Mouse (Mus musculus): Measurements from ENCODE around the gene Prpf40b.

The Prpf40b gene

GRCm38 (mm10) chr15:99333676-99334065, 38.8 kb downstream of the Prpf40b start:
- DNase-seq: no peak

- no peak for DNase-seq
Measured at GRCm38 (mm10) chr15:99334500-99334899, 39.6 kb downstream of the Prpf40b start.

GRCm38 (mm10) chr15:99335801-99336320, 41.0 kb downstream of the Prpf40b start:
- DNase-seq: no peak

GRCm38 (mm10) chr15:99338916-99339315, 44.0 kb downstream of the Prpf40b start:
- no peak for DNase-seq

- no peak for DNase-seq
Measured at GRCm38 (mm10) chr15:99339669-99340068, 44.8 kb downstream of the Prpf40b start.

GRCm38 (mm10) chr15:99341102-99341501, 46.2 kb downstream of the Prpf40b start:
- no peak for DNase-seq

GRCm38 (mm10) chr15:99342194-99342981, 47.5 kb downstream of the Prpf40b start:
- DNase-seq: no peak

- DNase-seq: peak; percentile 62
Measured at GRCm38 (mm10) chr15:99343414-99344147, 48.7 kb downstream of the Prpf40b start.

GRCm38 (mm10) chr15:99344148-99344870, 49.4 kb downstream of the Prpf40b start:
- DNase-seq: no peak

GRCm38 (mm10) chr15:99344961-99345360, 50.1 kb downstream of the Prpf40b start:
- no peak for DNase-seq

GRCm38 (mm10) chr15:99351610-99352009, 56.7 kb downstream of the Prpf40b start:
- DNase-seq: no peak

- DNase-seq: no peak
Measured at GRCm38 (mm10) chr15:99352306-99352705, 57.4 kb downstream of the Prpf40b start.

GRCm38 (mm10) chr15:99355660-99356059, 60.8 kb downstream of the Prpf40b start:
- no peak for DNase-seq

- DNase-seq: no peak
Measured at GRCm38 (mm10) chr15:99356462-99356861, 61.6 kb downstream of the Prpf40b start.

GRCm38 (mm10) chr15:99358952-99359351, 64.1 kb downstream of the Prpf40b start:
- no peak for DNase-seq

GRCm38 (mm10) chr15:99364022-99364530, 69.2 kb downstream of the Prpf40b start:
- no peak for DNase-seq

- DNase-seq: no peak
Measured at GRCm38 (mm10) chr15:99364921-99365320, 70.0 kb downstream of the Prpf40b start.
